Mouse (Mus musculus) stomach, embryonic 16.5 days (tissue): ENCODE measurements around the gene Rps6kb2. TPM values are rescaled to one million over a fixed set of nuclear protein-coding genes. Genes with fewer than 3 reads are reported as not detected.

Experiments
- ATAC-seq: fragments of 200-750 bp; cut with Nextera tagmentation; 2 replicates; pipeline ENCODE4 v1.8.0; 2017; ENCODE audit warnings: moderate number of reproducible peaks, moderate TSS enrichment; ENCODE audit not compliant: insufficient read depth, low FRiP score
- H3K27ac ChIP-seq: fragments of 300-500 bp; sonication (generic); 2 replicates; pipeline ENCODE4 v1.5.1; 2014; ENCODE audit warnings: low read length
- H3K27me3 ChIP-seq: fragments of 300-500 bp; sonication (generic); 2 replicates; pipeline ENCODE4 v1.6.1; 2014; ENCODE audit warnings: low read length, control low read depth, mixed read lengths; ENCODE audit not compliant: control insufficient read depth, insufficient read depth
- H3K36me3 ChIP-seq: fragments of 300-500 bp; sonication (generic); 2 replicates; pipeline ENCODE4 v1.6.1; 2014; ENCODE audit warnings: low read length; ENCODE audit not compliant: control insufficient read depth, insufficient read depth
- H3K4me1 ChIP-seq: fragments of 300-500 bp; sonication (generic); 2 replicates; pipeline ENCODE4 v1.6.1; 2014; ENCODE audit warnings: low read length, control low read depth, mixed read lengths; ENCODE audit not compliant: control insufficient read depth, insufficient read depth
- H3K4me2 ChIP-seq: fragments of 300-500 bp; sonication (generic); 2 replicates; pipeline ENCODE4 v1.6.1; 2014; ENCODE audit warnings: low read depth, low read length, mixed read lengths
- H3K4me3 ChIP-seq: fragments of 300-500 bp; sonication (generic); replicated peaks from 2 replicates; pipeline ENCODE4 v1.5.1; 2014; ENCODE audit warnings: mild to moderate bottlenecking, low read length
- H3K9ac ChIP-seq: fragments of 300-500 bp; sonication (generic); 2 replicates; pipeline ENCODE4 v1.6.1; 2014; ENCODE audit warnings: low read length
- H3K9me3 ChIP-seq: fragments of 300-500 bp; sonication (generic); replicated peaks from 2 replicates; pipeline ENCODE4 v1.6.1; 2016; ENCODE audit warnings: low read length, control low read depth; ENCODE audit not compliant: control insufficient read depth
- WGBS: fragments of 180-500 bp; shearing (Covaris S2); extraction: QIAGEN DNeasy Blood & Tissue Kit; methylation state at CpG from one replicate; pipeline ENCODE4 v1.1.7; 2014; 5-methylcytosine and 5-hydroxymethylcytosine counted together
- polyA plus RNA-seq: library from polyadenylated mRNA; unstranded; fragments of >200 nt; fragmentation: Nextera tagmentation; extraction: Ambion mirVana; gene quantifications from 2 replicates; pipeline ENCODE4 v1.2.1, GENCODE M21; 2015

The Rps6kb2 gene
- polyA plus RNA-seq, 1 experiment from 2014 or later = 50.2 TPM

DNA sequence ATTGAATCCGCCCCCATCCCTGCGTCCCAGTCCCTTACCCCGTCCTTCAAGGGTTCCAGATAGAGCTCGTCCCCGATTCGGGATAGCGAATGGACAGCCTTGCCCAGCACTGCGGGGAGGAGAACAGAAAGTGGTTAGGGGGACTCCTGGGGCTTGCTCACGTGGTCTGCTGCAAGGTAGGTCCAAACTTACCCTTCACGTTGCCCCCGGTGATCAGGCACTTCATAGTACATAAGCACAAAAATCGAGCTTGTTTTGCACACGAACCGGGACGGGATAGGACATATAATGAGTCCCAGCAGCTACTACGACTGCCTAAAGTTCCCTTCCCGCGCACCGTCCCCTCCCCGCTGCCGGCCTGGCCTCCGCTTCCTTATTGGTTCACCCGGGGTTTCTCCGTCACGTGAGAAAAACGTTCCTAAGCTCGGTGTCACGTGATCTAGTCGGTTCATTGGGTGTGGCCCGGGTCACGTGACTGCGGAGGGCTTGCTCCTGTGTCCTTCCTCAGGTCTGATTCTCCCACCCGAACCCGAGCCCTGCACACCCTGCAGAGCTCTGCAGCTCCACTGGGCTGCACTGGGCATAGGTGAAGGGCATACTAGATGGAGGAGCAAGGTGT, 38.2 kb upstream of the Rps6kb2 start, which contains the start of gene Rad9a:
Gene Rad9a, minus strand, starts transcription at position 372 of the 619 bp plus-strand sequence.
- under 1% methylated on average over 34 of the region's 34 CpGs for WGBS
- Histone ChIP-seq H3K27me3 (no peaks in the 10 kb centered on the region), H3K4me3 (peak within 1 kb of the TSS; percentile 81), H3K9ac (peak within 1 kb of the TSS; percentile 88), H3K36me3 (no peaks in the 10 kb centered on the region), H3K27ac (peak within 1 kb of the TSS; percentile 73), H3K9me3 (no peaks in the 10 kb centered on the region), H3K4me1 (peaks cover 22% of the 10 kb centered on the region), H3K4me2 (peak within 1 kb of the TSS; percentile 100)
- ATAC-seq = peak; percentile 85

GRCm38 (mm10) chr19:4197180-4197579, 34.0 kb upstream of the Rps6kb2 start:
- Histone ChIP-seq H3K4me2 (no peak overlapping the region), H3K9me3 (no peaks in the 10 kb centered on the region), H3K9ac (no peak overlapping the region), H3K27me3 (no peaks in the 10 kb centered on the region), H3K4me3 (no peak overlapping the region), H3K4me1 (peaks cover 29% of the 10 kb centered on the region), H3K27ac (no peak overlapping the region), H3K36me3 (peaks cover 24% of the 10 kb centered on the region; the same call in 1 of the 2 replicates)
- ATAC-seq = no peak
- 63% methylated on average over 3 of the region's 3 CpGs for WGBS

- no peak for ATAC-seq
These were observed 33.4 kb upstream of the Rps6kb2 start for GRCm38 (mm10) chr19:4196548-4196947.

DNA sequence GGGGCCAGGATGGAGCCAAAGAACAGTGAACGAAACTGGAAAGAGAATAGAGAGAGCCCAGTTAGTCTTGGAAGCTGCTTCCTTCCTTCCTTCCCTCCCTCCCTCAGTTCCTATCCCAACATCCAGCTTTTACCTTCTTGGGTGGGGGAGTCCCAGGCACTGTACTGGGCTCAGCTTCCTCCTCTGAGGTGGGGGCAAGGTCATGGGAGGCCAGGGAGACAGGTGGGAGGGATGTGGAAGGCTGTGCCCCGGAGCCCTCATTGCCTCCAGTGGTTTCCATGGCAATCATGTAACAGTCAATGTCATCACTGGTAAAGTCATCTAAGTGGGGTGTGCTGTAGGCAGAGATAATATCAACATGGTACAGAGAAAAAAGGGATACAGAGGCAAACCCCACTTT, 32.9 kb upstream of the Rps6kb2 start:
- Histone ChIP-seq H3K4me3 (no peak overlapping the region), H3K27me3 (no peaks in the 10 kb centered on the region), H3K36me3 (peaks cover 24% of the 10 kb centered on the region; the same call in 1 of the 2 replicates), H3K4me1 (peaks cover 24% of the 10 kb centered on the region), H3K9me3 (no peaks in the 10 kb centered on the region), H3K9ac (no peak overlapping the region; the same call in 1 of the 2 replicates), H3K4me2 (no peak overlapping the region), H3K27ac (no peak overlapping the region)
- 52% methylated on average over 2 of the region's 2 CpGs for WGBS
- no peak for ATAC-seq

More at GRCm38 (mm10) chr19:4196548-4196947, 33.4 kb upstream of the Rps6kb2 start:
- no peaks in the 10 kb centered on the region for H3K27me3 ChIP-seq
- H3K27ac ChIP-seq = no peak overlapping the region
- 27% methylated on average over 5 of the region's 5 CpGs for WGBS
- H3K4me2 ChIP-seq = no peak overlapping the region
- H3K9me3 ChIP-seq = no peaks in the 10 kb centered on the region
- H3K4me3 ChIP-seq = no peak overlapping the region
- H3K36me3 ChIP-seq = peaks cover 24% of the 10 kb centered on the region; the same call in 1 of the 2 replicates
- no peak overlapping the region for H3K9ac ChIP-seq
- peaks cover 24% of the 10 kb centered on the region for H3K4me1 ChIP-seq

DNA sequence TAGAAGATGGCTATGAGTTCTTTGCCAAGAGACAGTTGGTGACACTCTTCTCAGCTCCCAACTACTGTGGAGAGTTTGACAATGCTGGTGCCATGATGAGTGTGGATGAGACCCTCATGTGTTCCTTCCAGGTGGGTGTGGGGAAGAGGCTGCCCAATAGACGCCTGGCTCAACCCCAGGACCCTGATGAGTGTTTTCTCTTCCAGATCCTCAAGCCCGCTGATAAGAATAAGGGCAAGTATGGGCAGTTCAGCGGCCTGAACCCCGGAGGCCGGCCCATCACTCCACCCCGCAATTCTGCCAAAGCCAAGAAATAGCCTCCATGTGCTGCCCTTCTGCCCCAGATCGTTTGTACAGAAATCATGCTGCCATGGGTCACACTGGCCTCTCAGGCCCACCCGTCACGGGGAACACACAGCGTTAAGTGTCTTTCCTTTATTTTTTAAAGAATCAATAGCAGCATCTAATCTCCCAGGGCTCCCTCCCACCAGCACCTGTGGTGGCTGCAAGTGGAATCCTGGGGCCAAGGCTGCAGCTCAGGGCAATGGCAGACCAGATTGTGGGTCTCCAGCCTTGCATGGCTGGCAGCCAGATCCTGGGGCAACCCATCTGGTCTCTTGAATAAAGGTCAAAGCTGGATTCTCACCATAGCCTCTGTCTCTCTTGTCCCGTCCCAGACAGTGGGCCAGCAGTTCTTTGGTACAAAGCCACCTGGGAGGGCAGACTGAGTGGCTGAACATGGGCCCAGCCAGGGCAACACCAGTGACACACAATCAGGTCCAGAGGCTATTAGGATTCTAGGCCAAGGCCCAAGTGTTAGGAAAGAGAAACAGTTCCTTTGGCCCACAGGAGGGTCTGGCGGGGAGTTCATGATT, 31.9 kb upstream of the Rps6kb2 start:
- H3K4me2 ChIP-seq = no peak overlapping the region
- H3K4me3 ChIP-seq = no peak overlapping the region
- peaks cover 24% of the 10 kb centered on the region; the same call in 1 of the 2 replicates for H3K36me3 ChIP-seq
- H3K27ac ChIP-seq = no peak overlapping the region
- WGBS = 79% methylated on average over 12 of the region's 12 CpGs
- H3K4me1 ChIP-seq = peaks cover 20% of the 10 kb centered on the region
- no peak for ATAC-seq
- H3K27me3 ChIP-seq = no peaks in the 10 kb centered on the region
- no peaks in the 10 kb centered on the region for H3K9me3 ChIP-seq
- no peak overlapping the region for H3K9ac ChIP-seq

DNA sequence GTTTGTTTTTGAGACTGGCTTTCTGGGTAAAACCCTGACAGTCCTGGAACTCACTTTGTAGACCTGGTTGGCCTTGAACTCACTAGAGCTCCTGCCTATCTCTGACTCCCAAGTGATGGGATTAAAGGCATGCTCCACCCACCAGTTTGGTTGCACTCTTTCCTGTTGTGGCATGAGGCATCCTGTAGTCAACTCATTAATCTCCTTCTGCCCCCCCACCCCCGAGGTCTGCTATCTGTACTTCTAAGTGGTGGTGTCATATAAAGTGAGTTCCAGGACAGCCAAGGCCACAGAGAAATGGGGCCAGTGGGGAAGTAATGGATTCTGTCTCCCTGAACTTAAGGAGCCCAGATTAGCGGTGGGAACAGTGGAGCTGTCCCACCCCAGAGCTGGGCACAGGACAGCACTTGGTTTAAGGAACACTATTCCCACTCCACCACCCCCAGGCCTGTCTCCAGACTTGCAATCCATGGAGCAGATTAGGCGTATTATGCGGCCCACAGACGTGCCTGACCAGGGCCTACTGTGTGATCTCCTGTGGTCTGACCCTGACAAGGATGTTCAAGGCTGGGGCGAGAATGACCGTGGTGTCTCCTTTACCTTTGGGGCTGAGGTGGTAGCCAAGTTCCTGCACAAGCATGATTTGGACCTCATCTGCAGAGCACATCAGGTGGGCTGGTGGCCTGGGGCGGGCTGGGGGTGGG, 31.0 kb upstream of the Rps6kb2 start:
- Histone ChIP-seq H3K9me3 (no peaks in the 10 kb centered on the region), H3K4me3 (no peak overlapping the region), H3K36me3 (peaks cover 24% of the 10 kb centered on the region; the same call in 1 of the 2 replicates), H3K27ac (no peak overlapping the region), H3K27me3 (no peaks in the 10 kb centered on the region), H3K4me2 (no peak overlapping the region), H3K9ac (no peak overlapping the region), H3K4me1 (peaks cover 19% of the 10 kb centered on the region)
- 86% methylated on average over 8 of the region's 8 CpGs for WGBS
- ATAC-seq = no peak

GRCm38 (mm10) chr19:4193129-4193528, 30.0 kb upstream of the Rps6kb2 start:
- Histone ChIP-seq H3K36me3 (peaks cover 24% of the 10 kb centered on the region; the same call in 1 of the 2 replicates), H3K27ac (peak overlapping the region; percentile 96; the same call in 1 of the 2 replicates), H3K4me2 (peak overlapping the region; percentile 97), H3K27me3 (no peaks in the 10 kb centered on the region), H3K9ac (peak overlapping the region; percentile 99), H3K4me3 (peak overlapping the region; percentile 93), H3K9me3 (no peaks in the 10 kb centered on the region), H3K4me1 (peaks cover 19% of the 10 kb centered on the region)
- WGBS = 48% methylated on average over 6 of the region's 6 CpGs
- no peak for ATAC-seq

DNA sequence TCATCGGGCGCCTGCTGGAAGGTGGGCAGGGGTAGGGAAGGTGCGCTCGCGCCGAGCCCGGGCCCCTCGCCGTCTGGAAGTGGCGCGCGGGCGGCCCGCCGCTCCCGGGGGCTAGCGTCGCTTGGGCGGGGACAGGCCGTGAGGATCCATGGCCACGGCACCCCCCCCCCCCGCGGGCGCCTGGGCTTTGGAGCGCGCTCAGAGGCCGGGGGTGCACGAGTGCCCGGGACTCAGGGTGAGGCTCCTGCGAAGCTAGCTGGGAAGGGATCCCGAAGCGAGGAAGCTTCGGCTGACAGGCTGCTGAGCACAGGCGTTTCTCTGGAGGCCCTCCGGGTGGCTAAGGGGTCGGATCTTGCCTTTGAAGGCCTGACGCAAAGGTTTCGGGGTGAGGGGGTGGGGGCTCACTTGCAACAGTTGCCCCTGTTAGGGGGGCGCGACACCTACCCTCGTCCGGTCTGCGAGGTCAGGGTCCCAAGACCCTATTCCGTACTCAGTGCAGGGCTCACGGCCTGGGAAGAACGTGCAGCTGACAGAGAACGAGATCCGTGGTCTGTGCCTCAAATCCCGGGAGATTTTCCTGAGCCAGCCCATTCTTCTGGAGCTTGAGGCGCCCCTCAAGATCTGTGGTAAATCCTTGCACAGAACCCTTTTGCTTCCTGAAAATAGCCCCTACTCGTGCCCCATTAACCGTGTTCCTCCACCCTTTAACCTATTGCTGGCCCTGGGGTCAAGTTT, 29.3 kb upstream of the Rps6kb2 start:
- Histone ChIP-seq H3K27ac (peak overlapping the region; percentile 96), H3K4me1 (peaks cover 19% of the 10 kb centered on the region), H3K4me3 (peak overlapping the region; percentile 93), H3K36me3 (peaks cover 24% of the 10 kb centered on the region; the same call in 1 of the 2 replicates), H3K4me2 (peak overlapping the region; percentile 97), H3K9me3 (no peaks in the 10 kb centered on the region), H3K27me3 (no peaks in the 10 kb centered on the region), H3K9ac (peak overlapping the region; percentile 99)
- ATAC-seq = peak; percentile 48
- under 1% methylated on average over 50 of the region's 52 CpGs for WGBS
